Mouse (Mus musculus): ENCODE measurements around the gene Unc5cl. TPM values are rescaled to one million over a fixed set of nuclear protein-coding genes. Genes with fewer than 3 reads are reported as not detected.

Unc5cl gene
- 0.15 and 0.37 TPM in 2 replicates for polyA plus RNA-seq (2015; fragmentation: Nextera tagmentation; extraction: Ambion mirVana)

DNA sequence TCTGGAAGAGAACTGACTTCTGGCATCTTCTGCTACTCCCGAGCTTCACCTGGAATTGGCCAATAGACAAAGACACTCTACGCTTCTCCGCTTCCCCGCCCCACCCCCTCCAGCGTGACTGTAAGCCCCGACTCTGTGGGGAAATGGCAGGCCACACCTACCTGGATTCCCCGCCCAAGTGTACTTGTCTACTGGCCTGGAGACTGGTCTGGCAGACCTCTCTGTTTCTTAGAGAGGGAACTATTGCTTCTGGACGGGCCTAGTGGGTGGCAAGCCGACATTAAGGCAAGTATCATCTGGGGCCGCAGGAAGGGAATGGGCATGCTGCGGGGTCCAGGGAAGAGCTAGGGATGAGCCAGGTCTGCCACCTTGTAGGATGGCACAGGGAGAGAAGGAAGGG, at the start of gene Unc5cl:
Unc5cl (plus strand) TSS at position 214 of the 400 bp plus-strand sequence.
- Histone ChIP-seq H3K9ac (no peak within 1 kb of the TSS), H3K27me3 (no peaks in the 10 kb centered on the region; the same call in 1 of the 2 replicates), H3K36me3 (ENCODE audit: poor library complexity, severe bottlenecking) (no peaks in the 10 kb centered on the region), H3K4me3 (no peak within 1 kb of the TSS), H3K4me1 (peaks cover 10% of the 10 kb centered on the region), H3K9me3 (replicated peaks) (no peaks in the 10 kb centered on the region), H3K4me2 (no peak within 1 kb of the TSS), H3K27ac (no peak within 1 kb of the TSS)
- no peak for ATAC-seq
- 60% methylated on average over 11 of the region's 11 CpGs for WGBS

DNA sequence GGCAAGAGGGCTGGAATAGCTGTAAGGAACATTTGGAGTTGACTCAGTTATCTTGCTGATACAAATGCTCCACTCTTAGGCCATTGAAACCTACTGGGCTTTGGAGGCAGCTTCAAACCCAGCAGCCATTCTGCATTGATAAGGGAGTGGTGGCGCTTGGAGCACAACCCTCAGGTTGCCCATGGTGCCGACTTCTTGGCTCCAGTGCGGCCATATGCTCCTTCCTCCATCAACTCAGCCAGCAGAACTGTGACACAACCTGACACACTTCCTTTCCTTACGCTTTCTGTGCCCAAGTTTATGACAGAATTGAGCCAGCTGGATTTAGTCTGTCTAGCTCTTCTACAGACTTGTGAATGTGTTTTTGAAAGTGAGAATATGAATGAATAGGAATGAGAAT, 47.5 kb upstream of the Unc5cl start:
- Histone ChIP-seq H3K4me3 (no peak overlapping the region), H3K9me3 (replicated peaks) (no peaks in the 10 kb centered on the region), H3K4me2 (peak overlapping the region; percentile 72), H3K36me3 (ENCODE audit: poor library complexity, severe bottlenecking) (no peaks in the 10 kb centered on the region), H3K4me1 (peaks cover 37% of the 10 kb centered on the region), H3K27me3 (no peaks in the 10 kb centered on the region), H3K9ac (peak overlapping the region; percentile 99; the same call in 1 of the 2 replicates), H3K27ac (0 out of 2 replicates have a peak overlapping the region, but pooled peaks have one; percentile 100)
- ATAC-seq = no peak
- WGBS = 85% methylated on average over 4 of the region's 4 CpGs

DNA sequence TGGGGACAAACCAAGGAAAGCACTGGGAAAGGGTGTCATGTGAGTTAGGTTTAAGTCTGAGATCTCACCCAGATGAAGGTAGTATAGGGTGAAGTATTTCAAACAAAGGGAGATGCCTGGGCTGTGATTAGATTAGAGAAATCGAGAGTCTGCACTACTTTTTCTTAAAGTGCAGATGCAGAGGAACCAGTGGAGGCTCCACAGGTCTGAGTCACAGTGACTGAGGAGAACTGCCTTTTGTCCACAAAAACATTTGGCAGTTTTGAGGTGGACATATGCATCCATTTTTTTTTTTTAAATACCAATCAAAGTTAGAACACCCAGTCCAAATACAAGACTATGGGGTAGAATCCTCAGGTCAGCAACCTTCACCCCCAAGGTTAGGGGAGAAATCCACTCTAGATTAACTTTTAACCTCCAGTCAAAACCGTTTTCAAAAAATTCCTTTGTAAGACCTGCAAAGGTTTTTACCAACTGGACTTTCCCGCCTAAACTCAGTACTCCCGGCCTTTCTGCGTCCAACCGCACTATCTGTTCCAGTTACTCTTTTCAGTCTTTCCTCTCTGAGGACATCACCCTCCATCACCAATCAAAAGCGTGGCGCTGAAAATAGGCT, 46.7 kb upstream of the Unc5cl start:
- no peaks in the 10 kb centered on the region for H3K9me3 ChIP-seq (replicated peaks)
- no peak for ATAC-seq
- H3K4me2 ChIP-seq = peak overlapping the region; percentile 72
- H3K36me3 ChIP-seq (ENCODE audit: poor library complexity, severe bottlenecking) = peaks cover 8% of the 10 kb centered on the region; the same call in 1 of the 2 replicates
- no peaks in the 10 kb centered on the region for H3K27me3 ChIP-seq
- H3K4me3 ChIP-seq = peak overlapping the region; percentile 83
- H3K9ac ChIP-seq = peak overlapping the region; percentile 99
- WGBS = 10% methylated on average over 8 of the region's 8 CpGs
- H3K27ac ChIP-seq = peak overlapping the region; percentile 100
- peaks cover 38% of the 10 kb centered on the region for H3K4me1 ChIP-seq

DNA sequence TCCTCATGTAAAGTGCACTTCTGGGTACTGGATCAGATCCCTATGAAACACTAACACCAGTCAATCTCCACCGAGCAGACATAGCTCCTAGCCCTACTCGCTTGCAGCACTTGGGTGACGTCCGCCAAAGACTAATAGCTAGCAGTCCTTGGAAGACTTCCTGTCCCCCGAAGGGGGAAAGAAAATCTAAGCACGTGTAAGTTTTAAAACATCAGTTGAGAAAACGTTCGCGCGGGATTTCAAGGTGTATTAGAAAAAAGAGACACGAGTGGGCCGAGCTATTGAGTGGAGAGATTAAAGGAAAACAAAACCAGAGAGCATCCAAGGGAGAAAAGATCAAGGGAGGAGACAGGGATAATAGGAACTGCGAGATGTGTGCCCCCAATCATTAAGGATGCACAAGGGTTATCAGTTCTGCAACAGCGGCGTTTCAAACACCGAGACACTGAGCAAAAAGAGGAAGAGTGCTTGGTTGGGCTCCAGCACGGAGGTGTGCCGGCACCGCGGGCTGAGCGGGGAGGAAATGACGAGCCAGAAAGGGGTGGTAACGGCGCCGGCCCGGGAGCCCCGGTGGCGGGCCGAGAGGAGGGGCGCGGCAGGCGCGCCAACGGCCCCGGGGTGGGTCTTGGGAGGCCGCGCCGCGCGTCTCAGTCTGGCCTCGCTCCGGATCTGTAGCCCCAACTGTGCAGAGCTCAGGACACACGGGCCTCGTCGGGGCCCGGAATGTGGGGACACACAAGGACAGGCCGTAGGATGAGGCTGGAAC, 46.0 kb upstream of the Unc5cl start:
- ATAC-seq = peak; percentile 37
- H3K36me3 ChIP-seq (ENCODE audit: poor library complexity, severe bottlenecking) = peaks cover 11% of the 10 kb centered on the region; the same call in 1 of the 2 replicates
- H3K4me3 ChIP-seq = peak overlapping the region; percentile 83
- H3K27me3 ChIP-seq = no peaks in the 10 kb centered on the region
- WGBS = under 1% methylated on average over 45 of the region's 47 CpGs
- peak overlapping the region; percentile 100 for H3K27ac ChIP-seq
- peak overlapping the region; percentile 72 for H3K4me2 ChIP-seq
- peaks cover 38% of the 10 kb centered on the region for H3K4me1 ChIP-seq
- H3K9me3 ChIP-seq (replicated peaks) = no peaks in the 10 kb centered on the region
- peak overlapping the region; percentile 99 for H3K9ac ChIP-seq

DNA sequence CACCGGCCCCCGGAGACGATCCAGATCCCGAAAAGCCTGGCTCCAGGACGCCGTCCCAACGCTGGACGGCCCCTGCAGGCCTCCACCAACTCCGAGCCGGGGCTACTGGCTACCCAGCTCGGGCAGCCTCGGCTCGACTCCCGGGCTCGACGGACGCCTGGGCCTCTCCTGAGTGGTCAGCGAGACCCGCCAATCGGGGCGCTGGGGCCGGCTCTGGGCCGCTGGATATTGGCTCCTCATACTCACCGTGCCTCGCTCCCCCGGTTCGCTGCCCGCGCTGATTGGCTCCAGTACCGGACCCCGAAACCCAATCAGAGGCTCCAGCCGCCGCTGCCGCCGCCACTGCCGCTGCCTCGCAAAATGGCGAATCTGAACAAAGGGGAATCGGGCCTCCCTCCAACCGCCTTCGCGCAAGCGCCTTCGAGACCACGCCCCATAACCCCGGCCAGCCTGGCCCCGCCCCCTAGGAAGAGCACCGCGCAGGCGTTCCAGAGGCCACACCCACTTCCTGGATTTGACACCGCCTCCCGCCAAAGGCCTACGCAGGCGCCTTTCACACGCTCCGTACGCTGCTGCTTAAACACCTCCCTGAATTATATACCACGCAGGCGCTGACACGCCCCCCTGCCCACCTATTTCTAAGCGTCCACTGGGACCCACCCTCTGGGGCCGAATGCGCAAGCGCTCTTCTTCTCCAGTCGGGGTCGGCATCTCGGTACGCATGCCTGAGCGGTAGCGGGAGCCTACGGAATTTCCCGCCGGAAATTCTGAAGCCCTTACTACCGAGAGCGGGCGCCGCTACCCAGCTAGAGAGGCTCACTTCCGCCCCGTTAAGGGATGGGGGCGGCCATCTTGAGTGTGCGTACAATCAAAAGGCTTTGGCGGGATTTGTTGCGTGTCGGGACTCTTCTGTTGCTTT, 45.1 kb upstream of the Unc5cl start, which contains the start of the genes Nfya and Oard1:
Nfya (minus strand) TSS at position 527 of the 919 bp plus-strand sequence.
Oard1 (plus strand) TSS at position 635 of the 919 bp plus-strand sequence.
- Histone ChIP-seq H3K36me3 (ENCODE audit: poor library complexity, severe bottlenecking) (peaks cover 20% of the 10 kb centered on the region), H3K4me1 (peaks cover 38% of the 10 kb centered on the region), H3K27me3 (no peaks in the 10 kb centered on the region), H3K9me3 (replicated peaks) (no peaks in the 10 kb centered on the region), H3K4me3 (peak within 1 kb of the TSS; percentile 83), H3K27ac (peak within 1 kb of the TSS; percentile 100), H3K9ac (peak within 1 kb of the TSS; percentile 99), H3K4me2 (peak within 1 kb of the TSS; percentile 72)
- under 1% methylated on average over 84 of the region's 84 CpGs for WGBS
- ATAC-seq = peak; percentile 97

DNA sequence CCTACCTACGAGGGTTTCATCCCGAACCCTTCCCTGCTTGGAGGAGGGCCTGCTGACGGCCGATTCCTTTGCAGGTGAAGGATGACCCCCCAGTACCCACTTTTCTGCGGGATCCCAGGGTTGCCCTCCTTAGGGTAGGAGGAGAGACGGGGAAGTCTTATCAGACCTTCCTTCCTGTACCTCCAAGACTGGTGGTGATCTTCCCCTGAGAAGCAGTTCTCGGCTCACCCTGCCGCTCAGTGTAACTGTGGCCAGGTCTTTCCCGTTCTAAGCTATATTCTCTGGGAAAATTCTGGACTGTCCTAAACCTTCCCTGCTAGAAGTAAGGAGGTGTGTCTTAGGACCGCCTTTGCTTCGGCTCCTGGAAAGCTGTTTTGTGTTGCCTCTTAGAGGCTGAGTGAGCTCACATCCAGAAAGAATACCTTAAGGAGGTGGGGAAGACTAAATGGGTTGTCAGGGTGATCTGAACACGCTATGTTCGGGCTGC, 44.4 kb upstream of the Unc5cl start:
- Histone ChIP-seq H3K9me3 (replicated peaks) (no peaks in the 10 kb centered on the region), H3K36me3 (ENCODE audit: poor library complexity, severe bottlenecking) (peaks cover 27% of the 10 kb centered on the region), H3K9ac (peak overlapping the region; percentile 80), H3K27ac (peak overlapping the region; percentile 98), H3K27me3 (no peaks in the 10 kb centered on the region), H3K4me2 (peak overlapping the region; percentile 68), H3K4me1 (peaks cover 38% of the 10 kb centered on the region), H3K4me3 (peak overlapping the region; percentile 83)
- ATAC-seq = peak; percentile 16; the same call in 1 of the 2 replicates
- WGBS = under 1% methylated on average over 13 of the region's 13 CpGs

DNA sequence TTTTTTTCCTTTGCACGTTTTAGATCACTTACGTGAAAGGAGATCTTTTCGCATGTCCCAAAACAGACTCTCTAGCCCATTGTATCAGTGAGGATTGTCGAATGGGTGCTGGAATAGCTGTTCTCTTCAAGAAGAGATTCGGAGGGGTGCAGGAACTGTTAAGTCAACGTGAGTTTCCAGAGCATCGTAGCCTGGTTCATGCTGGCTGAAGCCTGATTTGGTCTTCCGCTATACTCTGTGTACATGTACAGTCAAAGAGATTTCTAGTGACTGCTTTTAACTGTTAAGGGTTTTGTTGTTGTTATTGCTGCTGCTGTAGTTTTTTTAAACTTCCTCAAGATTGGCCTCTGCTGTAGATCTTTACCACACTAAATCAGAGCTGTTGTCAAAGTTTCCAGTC, 43.5 kb upstream of the Unc5cl start:
- Histone ChIP-seq H3K36me3 (ENCODE audit: poor library complexity, severe bottlenecking) (peaks cover 35% of the 10 kb centered on the region), H3K9me3 (replicated peaks) (no peaks in the 10 kb centered on the region), H3K27ac (peak overlapping the region; percentile 98), H3K27me3 (no peaks in the 10 kb centered on the region), H3K4me1 (peaks cover 35% of the 10 kb centered on the region), H3K9ac (peak overlapping the region; percentile 80), H3K4me2 (peak overlapping the region; percentile 68), H3K4me3 (peak overlapping the region; percentile 83)
- 51% methylated on average over 8 of the region's 8 CpGs for WGBS
- ATAC-seq = no peak

DNA sequence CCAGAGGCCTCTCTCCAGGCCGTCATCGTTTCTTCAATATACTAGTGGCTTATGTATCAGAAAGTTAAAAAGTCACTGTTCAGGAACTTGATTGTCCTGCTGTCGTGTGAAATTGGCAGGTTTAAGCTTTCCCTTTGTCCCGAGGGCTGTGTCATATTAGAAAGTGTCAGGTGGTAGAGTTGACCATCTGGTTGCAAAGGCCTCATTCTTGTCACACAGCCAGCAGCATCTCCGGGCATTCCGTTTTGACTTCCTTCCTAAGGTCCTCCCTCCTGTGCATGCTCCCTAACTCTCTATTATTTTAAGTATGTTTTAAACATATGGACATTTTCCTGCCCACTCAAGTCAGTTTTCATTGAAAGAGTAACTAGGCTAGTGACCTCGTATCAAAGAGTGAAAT, 38.7 kb upstream of the Unc5cl start:
- no peak for ATAC-seq
- 89% methylated on average over 7 of the region's 7 CpGs for WGBS
- Histone ChIP-seq H3K4me2 (no peak overlapping the region), H3K4me3 (no peak overlapping the region), H3K4me1 (peaks cover 14% of the 10 kb centered on the region), H3K27me3 (no peaks in the 10 kb centered on the region), H3K9ac (no peak overlapping the region), H3K36me3 (ENCODE audit: poor library complexity, severe bottlenecking) (peaks cover 53% of the 10 kb centered on the region), H3K27ac (no peak overlapping the region), H3K9me3 (replicated peaks) (no peaks in the 10 kb centered on the region)

DNA sequence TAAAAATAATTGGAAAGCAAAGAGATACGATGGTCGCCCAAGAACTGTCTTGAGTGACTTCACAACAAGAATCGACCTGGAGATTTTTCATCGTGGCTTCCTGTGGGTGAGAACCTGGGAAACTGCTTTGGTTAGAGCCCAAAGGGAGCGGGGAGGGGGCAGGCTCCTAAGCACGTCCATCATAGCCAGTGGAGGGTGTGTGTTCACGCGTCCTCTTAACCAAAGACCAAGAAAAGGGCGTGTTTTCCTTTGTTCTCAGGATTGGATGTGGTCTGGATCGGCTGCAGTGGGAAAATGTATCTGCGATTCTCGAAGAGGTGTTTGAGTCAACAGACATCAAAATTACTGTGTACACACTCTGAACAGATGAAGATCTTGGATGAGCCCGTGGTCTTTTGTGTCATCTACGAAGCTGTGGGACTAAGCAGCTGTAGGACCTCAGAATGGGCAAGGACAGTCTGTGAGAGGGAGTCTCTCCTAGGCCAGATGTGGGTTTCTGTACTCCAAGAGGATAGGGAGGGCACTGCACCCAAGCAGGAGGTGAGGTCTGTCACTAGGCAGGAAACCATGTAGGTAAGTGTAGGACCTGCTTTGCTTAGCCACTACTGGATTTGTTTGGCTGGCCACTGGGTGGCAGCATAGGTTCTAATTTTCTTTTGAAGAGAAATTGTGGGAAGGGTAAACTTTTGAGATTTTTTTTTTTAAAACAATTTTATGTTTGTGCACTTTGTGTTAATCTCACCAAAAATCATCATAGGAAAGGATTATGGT, 38.1 kb upstream of the Unc5cl start:
- Histone ChIP-seq H3K4me2 (no peak overlapping the region), H3K36me3 (ENCODE audit: poor library complexity, severe bottlenecking) (peaks cover 53% of the 10 kb centered on the region), H3K27ac (no peak overlapping the region), H3K9me3 (replicated peaks) (no peaks in the 10 kb centered on the region), H3K4me1 (peaks cover 14% of the 10 kb centered on the region), H3K4me3 (no peak overlapping the region), H3K27me3 (no peaks in the 10 kb centered on the region), H3K9ac (no peak overlapping the region)
- ATAC-seq = peak; percentile 83
- 90% methylated on average over 14 of the region's 14 CpGs for WGBS

DNA sequence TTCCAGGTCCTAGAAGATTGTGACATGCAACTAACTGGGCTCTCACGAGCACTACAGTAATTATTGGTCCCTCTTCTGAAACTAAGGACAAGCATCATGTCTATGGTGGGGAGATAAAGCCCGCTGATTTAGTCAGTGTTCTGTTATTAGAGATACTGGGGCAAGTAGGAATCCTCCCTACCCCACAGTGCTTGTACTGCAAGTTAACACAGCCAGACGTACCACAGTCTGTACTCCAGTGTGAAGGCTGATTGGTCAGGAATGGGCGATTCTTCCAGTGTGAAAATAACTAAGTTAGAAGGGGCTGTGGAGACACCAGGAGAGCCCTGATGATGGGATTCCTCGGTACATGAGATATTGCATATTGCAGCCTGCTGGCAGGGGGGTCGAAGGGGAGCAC, 37.2 kb upstream of the Unc5cl start:
- WGBS = 92% methylated on average over 6 of the region's 6 CpGs
- Histone ChIP-seq H3K4me1 (peaks cover 10% of the 10 kb centered on the region), H3K9me3 (replicated peaks) (no peaks in the 10 kb centered on the region), H3K9ac (no peak overlapping the region), H3K4me3 (no peak overlapping the region), H3K27ac (no peak overlapping the region), H3K4me2 (no peak overlapping the region), H3K27me3 (no peaks in the 10 kb centered on the region), H3K36me3 (ENCODE audit: poor library complexity, severe bottlenecking) (peaks cover 51% of the 10 kb centered on the region)
- ATAC-seq = no peak

DNA sequence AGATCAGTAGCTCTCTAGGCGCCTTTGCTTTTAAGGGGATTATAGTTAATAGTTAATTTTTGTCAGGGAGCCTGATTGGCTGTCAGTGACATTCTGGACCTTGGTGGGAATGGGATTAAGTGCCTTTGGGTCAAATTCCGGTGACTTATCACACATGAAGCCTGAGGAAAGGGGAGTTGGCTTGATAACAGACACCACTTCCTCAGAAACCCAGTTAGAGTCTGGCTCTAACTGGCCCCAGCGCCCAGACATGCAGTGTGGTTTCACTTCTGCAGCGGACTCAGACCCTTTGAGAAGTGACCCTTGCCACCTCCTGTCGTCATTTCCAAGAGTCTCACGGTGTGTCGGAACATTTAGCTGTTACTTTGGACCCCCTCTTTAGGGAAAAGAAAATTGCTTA, 36.5 kb upstream of the Unc5cl start:
- H3K4me1 ChIP-seq = peaks cover 10% of the 10 kb centered on the region
- no peak overlapping the region for H3K27ac ChIP-seq
- H3K4me2 ChIP-seq = no peak overlapping the region
- ATAC-seq = no peak
- WGBS = 91% methylated on average over 7 of the region's 7 CpGs
- H3K36me3 ChIP-seq (ENCODE audit: poor library complexity, severe bottlenecking) = peaks cover 46% of the 10 kb centered on the region
- H3K9me3 ChIP-seq (replicated peaks) = no peaks in the 10 kb centered on the region
- no peaks in the 10 kb centered on the region for H3K27me3 ChIP-seq
- no peak overlapping the region for H3K4me3 ChIP-seq
- H3K9ac ChIP-seq = no peak overlapping the region

Measured in forebrain, embryonic 13.5 days (tissue).